Mouse (Mus musculus) heart, embryonic 11.5 days (tissue): ENCODE measurements around the gene Kras. TPM values are rescaled to one million over a fixed set of nuclear protein-coding genes. Genes with fewer than 3 reads are reported as not detected.
A peak's percentile ranks its signal among the peaks of the same experiment; 100 is the strongest.

ENCODE experiments used
- ATAC-seq: fragments of 200-750 bp; cut with Nextera tagmentation; replicated peaks from 2 replicates; pipeline ENCODE4 v1.8.0; 2017; ENCODE audit warnings: moderate library complexity; ENCODE audit not compliant: insufficient number of reproducible peaks, low FRiP score, low TSS enrichment
- H3K27ac ChIP-seq: fragments of 300-500 bp; sonication (generic); 2 replicates; pipeline ENCODE4 v1.5.1; 2014; ENCODE audit warnings: mild to moderate bottlenecking, low read depth, low read length
- H3K27me3 ChIP-seq: fragments of 300-500 bp; sonication (generic); 2 replicates; pipeline ENCODE4 v1.6.1; 2014; ENCODE audit warnings: mild to moderate bottlenecking, low read length, mixed read lengths; ENCODE audit not compliant: control insufficient read depth, insufficient read depth
- H3K36me3 ChIP-seq: fragments of 300-500 bp; sonication (generic); 2 replicates; pipeline ENCODE4 v1.6.1; 2014; ENCODE audit warnings: mild to moderate bottlenecking, low read length, moderate library complexity, mixed read lengths; ENCODE audit not compliant: control insufficient read depth, insufficient read depth
- H3K4me1 ChIP-seq: fragments of 300-500 bp; sonication (generic); 2 replicates; pipeline ENCODE4 v1.6.1; 2014; ENCODE audit warnings: low read length; ENCODE audit not compliant: control insufficient read depth, insufficient read depth
- H3K4me2 ChIP-seq: fragments of 300-500 bp; sonication (generic); 2 replicates; pipeline ENCODE4 v1.6.1; 2014; ENCODE audit warnings: mild to moderate bottlenecking, moderate library complexity
- H3K4me3 ChIP-seq: fragments of 300-500 bp; sonication (generic); 2 replicates; pipeline ENCODE4 v1.5.1; 2014; ENCODE audit warnings: low read depth, low read length
- H3K9ac ChIP-seq: fragments of 300-500 bp; sonication (generic); 2 replicates; pipeline ENCODE4 v1.6.1; 2014; ENCODE audit warnings: mild to moderate bottlenecking, low read depth, low read length, moderate library complexity
- H3K9me3 ChIP-seq: fragments of 300-500 bp; sonication (generic); replicated peaks from 2 replicates; pipeline ENCODE4 v1.6.1; 2016; ENCODE audit warnings: low read length; ENCODE audit not compliant: control insufficient read depth
- WGBS: fragments of 180-500 bp; shearing (Covaris S2); extraction: QIAGEN DNeasy Blood & Tissue Kit; methylation state at CpG from one replicate; pipeline ENCODE4 v1.1.7; 2014; ENCODE audit not compliant: insufficient replicate concordance; 5-methylcytosine and 5-hydroxymethylcytosine counted together
- polyA plus RNA-seq: library from polyadenylated mRNA; unstranded; fragments of >200 nt; fragmentation: Nextera tagmentation; extraction: Ambion mirVana; gene quantifications from 2 replicates; pipeline ENCODE4 v1.2.1, GENCODE M21; 2014

Kras gene
- polyA plus RNA-seq, result 54.9 and 69.5 TPM in 2 replicates

GRCm38 (mm10) chr6:145250185-145250791 lies at the start of gene Kras:
Gene Kras, minus strand, starts transcription at chr6:145250239.
- under 1% methylated on average over 59 of the region's 83 CpGs for WGBS
- Histone ChIP-seq H3K4me1 (peaks cover 6% of the 10 kb centered on the region; the same call in 1 of the 2 replicates), H3K4me3 (peak within 1 kb of the TSS; percentile 62), H3K36me3 (no peaks in the 10 kb centered on the region), H3K27me3 (peaks cover 23% of the 10 kb centered on the region), H3K9me3 (no peaks in the 10 kb centered on the region), H3K27ac (peak within 1 kb of the TSS; percentile 84), H3K4me2 (peak within 1 kb of the TSS; percentile 86), H3K9ac (peak within 1 kb of the TSS; percentile 74)
- peak; percentile 96 for ATAC-seq

GRCm38 (mm10) chr6:145297626-145298025 lies 47.6 kb upstream of the Kras start:
- Histone ChIP-seq H3K4me1 (no peaks in the 10 kb centered on the region), H3K4me2 (no peak overlapping the region), H3K36me3 (no peaks in the 10 kb centered on the region), H3K4me3 (no peak overlapping the region), H3K9me3 (no peaks in the 10 kb centered on the region), H3K27me3 (peaks cover 71% of the 10 kb centered on the region), H3K27ac (no peak overlapping the region), H3K9ac (no peak overlapping the region)
- no peak for ATAC-seq
- 64% methylated on average over 7 of the region's 7 CpGs for WGBS

GRCm38 (mm10) chr6:145296979-145297378 lies 46.9 kb upstream of the Kras start:
- no peaks in the 10 kb centered on the region for H3K36me3 ChIP-seq
- 82% methylated on average over 7 of the region's 7 CpGs for WGBS

GRCm38 (mm10) chr6:145295171-145295570 lies 45.1 kb upstream of the Kras start:
- Histone ChIP-seq H3K9me3 (no peaks in the 10 kb centered on the region), H3K36me3 (no peaks in the 10 kb centered on the region), H3K27me3 (peaks cover 47% of the 10 kb centered on the region), H3K4me1 (no peaks in the 10 kb centered on the region), H3K4me3 (no peak overlapping the region), H3K4me2 (no peak overlapping the region), H3K9ac (no peak overlapping the region), H3K27ac (no peak overlapping the region)
- 55% methylated on average over 11 of the region's 11 CpGs for WGBS
- no peak for ATAC-seq

More at GRCm38 (mm10) chr6:145296979-145297378, 46.9 kb upstream of the Kras start:
- no peak for ATAC-seq
- H3K4me2 ChIP-seq, result no peak overlapping the region
- H3K4me1 ChIP-seq, result no peaks in the 10 kb centered on the region
- no peak overlapping the region for H3K4me3 ChIP-seq
- no peak overlapping the region for H3K9ac ChIP-seq
- H3K27ac ChIP-seq, result no peak overlapping the region
- H3K9me3 ChIP-seq, result no peaks in the 10 kb centered on the region
- peaks cover 65% of the 10 kb centered on the region for H3K27me3 ChIP-seq

GRCm38 (mm10) chr6:145293156-145293555 lies 43.1 kb upstream of the Kras start:
- no peak for ATAC-seq
- Histone ChIP-seq H3K27me3 (peaks cover 33% of the 10 kb centered on the region), H3K27ac (no peak overlapping the region), H3K4me1 (no peaks in the 10 kb centered on the region), H3K4me3 (no peak overlapping the region), H3K4me2 (no peak overlapping the region), H3K9ac (no peak overlapping the region), H3K36me3 (no peaks in the 10 kb centered on the region), H3K9me3 (no peaks in the 10 kb centered on the region)
- 78% methylated on average over 6 of the region's 6 CpGs for WGBS

- no peaks in the 10 kb centered on the region for H3K4me1 ChIP-seq
- 0 out of 2 replicates have a peak, but pooled peaks cover 4% of the 10 kb centered on the region for H3K9me3 ChIP-seq
- H3K27me3 ChIP-seq, result peaks cover 24% of the 10 kb centered on the region
- whole genome bisulfite sequencing, result 68% methylated on average over 13 of the region's 13 CpGs
- no peak for ATAC-seq
- no peak overlapping the region for H3K4me2 ChIP-seq
- H3K27ac ChIP-seq, result no peak overlapping the region
- H3K36me3 ChIP-seq, result no peaks in the 10 kb centered on the region
- no peak overlapping the region for H3K4me3 ChIP-seq
- no peak overlapping the region for H3K9ac ChIP-seq
Observed at GRCm38 (mm10) chr6:145291383-145292289, 41.6 kb upstream of the Kras start.

- Histone ChIP-seq H3K9ac (no peak overlapping the region), H3K4me1 (no peaks in the 10 kb centered on the region), H3K9me3 (0 out of 2 replicates have a peak, but pooled peaks cover 4% of the 10 kb centered on the region), H3K4me3 (no peak overlapping the region), H3K27ac (no peak overlapping the region), H3K27me3 (peaks cover 12% of the 10 kb centered on the region; the same call in 1 of the 2 replicates), H3K36me3 (no peaks in the 10 kb centered on the region), H3K4me2 (no peak overlapping the region)
- WGBS, result 81% methylated on average over 4 of the region's 4 CpGs
- ATAC-seq, result no peak
Observed at GRCm38 (mm10) chr6:145285656-145286055, 35.6 kb upstream of the Kras start.

- 86% methylated on average over 8 of the region's 8 CpGs for WGBS
- peaks cover 17% of the 10 kb centered on the region for H3K27me3 ChIP-seq
- ATAC-seq, result no peak
- no peak overlapping the region for H3K9ac ChIP-seq
- no peaks in the 10 kb centered on the region for H3K4me1 ChIP-seq
- H3K27ac ChIP-seq, result no peak overlapping the region
- no peaks in the 10 kb centered on the region for H3K36me3 ChIP-seq
- H3K9me3 ChIP-seq, result 0 out of 2 replicates have a peak, but pooled peaks cover 4% of the 10 kb centered on the region
- H3K4me2 ChIP-seq, result no peak overlapping the region
- no peak overlapping the region for H3K4me3 ChIP-seq
Observed at GRCm38 (mm10) chr6:145284286-145284685, 34.2 kb upstream of the Kras start.
